Mouse (Mus musculus): ENCODE measurements around the gene C1s1. TPM values are rescaled to one million over a fixed set of nuclear protein-coding genes. Genes with fewer than 3 reads are reported as not detected.
A peak's percentile ranks its signal among the peaks of the same experiment; 100 is the strongest.
"Not testable (repeated sequence)": the region's sequence is repeated elsewhere in the genome, so short reads cannot be mapped to it uniquely, and the experiment has no call there.

The C1s1 gene
- polyA plus RNA-seq, 1 experiment from 2014 or later: 0.26 TPM

- H3K9me3 ChIP-seq (replicated peaks; ENCODE audit: control insufficient read depth, low read length): no peaks in the 10 kb centered on the region
- no peaks in the 10 kb centered on the region for H3K27me3 ChIP-seq (ENCODE audit: control insufficient read depth, insufficient read depth, low read length)
- no peak overlapping the region for H3K9ac ChIP-seq (ENCODE audit: low read depth, low read length)
- H3K4me1 ChIP-seq (ENCODE audit: control insufficient read depth, insufficient read depth, low read length): no peaks in the 10 kb centered on the region; the same call in 1 of the 2 replicates
- no peak overlapping the region for H3K27ac ChIP-seq (ENCODE audit: low read depth, low read length)
- H3K4me3 ChIP-seq (ENCODE audit: low read depth, low read length): no peak overlapping the region
- H3K4me2 ChIP-seq: no peak overlapping the region
- H3K36me3 ChIP-seq (ENCODE audit: control insufficient read depth, insufficient read depth, low read length): no peaks in the 10 kb centered on the region
- no peak for ATAC-seq (replicated peaks; ENCODE audit: insufficient number of reproducible peaks, low FRiP score, low TSS enrichment)
- WGBS (ENCODE audit: insufficient replicate concordance): 83% methylated on average over 4 of the region's 4 CpGs
These were observed 53.2 kb downstream of the C1s1 start for GRCm38 (mm10) chr6:124488952-124489351.

GRCm38 (mm10) chr6:124487509-124487908 is 54.6 kb downstream of the C1s1 start:
- Histone ChIP-seq H3K27me3 (ENCODE audit: control insufficient read depth, insufficient read depth, low read length) (no peaks in the 10 kb centered on the region), H3K27ac (ENCODE audit: low read depth, low read length) (no peak overlapping the region), H3K9ac (ENCODE audit: low read depth, low read length) (no peak overlapping the region), H3K4me1 (ENCODE audit: control insufficient read depth, insufficient read depth, low read length) (no peaks in the 10 kb centered on the region), H3K4me2 (no peak overlapping the region), H3K9me3 (replicated peaks; ENCODE audit: control insufficient read depth, low read length) (no peaks in the 10 kb centered on the region), H3K36me3 (ENCODE audit: control insufficient read depth, insufficient read depth, low read length) (no peaks in the 10 kb centered on the region), H3K4me3 (ENCODE audit: low read depth, low read length) (no peak overlapping the region)
- ATAC-seq (replicated peaks; ENCODE audit: insufficient number of reproducible peaks, low FRiP score, low TSS enrichment): no peak
- WGBS (ENCODE audit: insufficient replicate concordance): 47% methylated on average over 2 of the region's 2 CpGs

- ATAC-seq (replicated peaks; ENCODE audit: insufficient number of reproducible peaks, low FRiP score, low TSS enrichment): no peak
- H3K9ac ChIP-seq (ENCODE audit: low read depth, low read length): no peak overlapping the region
- peak overlapping the region; percentile 53 for H3K4me2 ChIP-seq
- H3K4me1 ChIP-seq (ENCODE audit: control insufficient read depth, insufficient read depth, low read length): no peaks in the 10 kb centered on the region
- 24% methylated on average over 21 of the region's 21 CpGs for WGBS (ENCODE audit: insufficient replicate concordance)
- H3K4me3 ChIP-seq (ENCODE audit: low read depth, low read length): peak overlapping the region; percentile 21; the same call in 1 of the 2 replicates
- no peaks in the 10 kb centered on the region for H3K27me3 ChIP-seq (ENCODE audit: control insufficient read depth, insufficient read depth, low read length)
- no peak overlapping the region for H3K27ac ChIP-seq (ENCODE audit: low read depth, low read length)
- no peaks in the 10 kb centered on the region for H3K9me3 ChIP-seq (replicated peaks; ENCODE audit: control insufficient read depth, low read length)
- no peaks in the 10 kb centered on the region for H3K36me3 ChIP-seq (ENCODE audit: control insufficient read depth, insufficient read depth, low read length)
These were observed 56.6 kb downstream of the C1s1 start for GRCm38 (mm10) chr6:124485414-124486144.

- H3K4me1 ChIP-seq (ENCODE audit: control insufficient read depth, insufficient read depth, low read length): no peaks in the 10 kb centered on the region
- no peaks in the 10 kb centered on the region for H3K9me3 ChIP-seq (replicated peaks; ENCODE audit: control insufficient read depth, low read length)
- no peak overlapping the region; the same call in 1 of the 2 replicates for H3K4me2 ChIP-seq
- H3K36me3 ChIP-seq (ENCODE audit: control insufficient read depth, insufficient read depth, low read length): no peaks in the 10 kb centered on the region
- H3K4me3 ChIP-seq (ENCODE audit: low read depth, low read length): no peak overlapping the region
- no peaks in the 10 kb centered on the region for H3K27me3 ChIP-seq (ENCODE audit: control insufficient read depth, insufficient read depth, low read length)
- WGBS (ENCODE audit: insufficient replicate concordance): 81% methylated on average over 7 of the region's 7 CpGs
- H3K9ac ChIP-seq (ENCODE audit: low read depth, low read length): no peak overlapping the region
- ATAC-seq (replicated peaks; ENCODE audit: insufficient number of reproducible peaks, low FRiP score, low TSS enrichment): no peak
- H3K27ac ChIP-seq (ENCODE audit: low read depth, low read length): no peak overlapping the region
These were observed 57.3 kb downstream of the C1s1 start for GRCm38 (mm10) chr6:124484851-124485250.

GRCm38 (mm10) chr6:124483831-124484230 is 58.3 kb downstream of the C1s1 start:
- WGBS (ENCODE audit: insufficient replicate concordance): 75% methylated on average over 3 of the region's 3 CpGs
- H3K9me3 ChIP-seq (replicated peaks; ENCODE audit: control insufficient read depth, low read length); H3K27me3 ChIP-seq (ENCODE audit: control insufficient read depth, insufficient read depth, low read length); H3K27ac ChIP-seq (ENCODE audit: low read depth, low read length); H3K4me3 ChIP-seq (ENCODE audit: low read depth, low read length); H3K9ac ChIP-seq (ENCODE audit: low read depth, low read length); H3K4me1 ChIP-seq (ENCODE audit: control insufficient read depth, insufficient read depth, low read length); H3K4me2 ChIP-seq; ATAC-seq (replicated peaks; ENCODE audit: insufficient number of reproducible peaks, low FRiP score, low TSS enrichment); H3K36me3 ChIP-seq (ENCODE audit: control insufficient read depth, insufficient read depth, low read length): not testable (repeated sequence)

GRCm38 (mm10) chr6:124481571-124481970 is 60.6 kb downstream of the C1s1 start:
- H3K4me1 ChIP-seq (ENCODE audit: control insufficient read depth, insufficient read depth, low read length): peaks cover 8% of the 10 kb centered on the region
- 19% methylated on average over 6 of the region's 6 CpGs for WGBS (ENCODE audit: insufficient replicate concordance)
- H3K27ac ChIP-seq (ENCODE audit: low read depth, low read length): no peak overlapping the region
- no peaks in the 10 kb centered on the region for H3K9me3 ChIP-seq (replicated peaks; ENCODE audit: control insufficient read depth, low read length)
- H3K9ac ChIP-seq (ENCODE audit: low read depth, low read length): no peak overlapping the region
- no peak overlapping the region for H3K4me2 ChIP-seq
- H3K27me3 ChIP-seq (ENCODE audit: control insufficient read depth, insufficient read depth, low read length): no peaks in the 10 kb centered on the region
- no peak overlapping the region for H3K4me3 ChIP-seq (ENCODE audit: low read depth, low read length)
- H3K36me3 ChIP-seq (ENCODE audit: control insufficient read depth, insufficient read depth, low read length): no peaks in the 10 kb centered on the region
- no peak; the same call in 1 of the 2 replicates for ATAC-seq (replicated peaks; ENCODE audit: insufficient number of reproducible peaks, low FRiP score, low TSS enrichment)

Other genes with a start within 250 kb of the C1s1 start
- not detected in 2 replicates for gene Cd163, start 237.7 kb downstream of the C1s1 start, polyA plus RNA-seq (2014; fragmentation: Nextera tagmentation; extraction: Ambion mirVana)
- 17.8 and 22.1 TPM in 2 replicates for gene Pex5, start 127.3 kb downstream of the C1s1 start, polyA plus RNA-seq (2014; fragmentation: Nextera tagmentation; extraction: Ambion mirVana)
- gene Clstn3, start 77.6 kb downstream of the C1s1 start, polyA plus RNA-seq (2014; fragmentation: Nextera tagmentation; extraction: Ambion mirVana): 1.6 and 1.8 TPM in 2 replicates
- gene C1rl, start 49.2 kb downstream of the C1s1 start, polyA plus RNA-seq (2014; fragmentation: Nextera tagmentation; extraction: Ambion mirVana): 0.16 and 0.35 TPM in 2 replicates
- gene C1ra, start 30.0 kb downstream of the C1s1 start, polyA plus RNA-seq (2014; fragmentation: Nextera tagmentation; extraction: Ambion mirVana): 0.09 and 0.21 TPM in 2 replicates
- gene C1rb, start 27.9 kb upstream of the C1s1 start, polyA plus RNA-seq (2014; fragmentation: Nextera tagmentation; extraction: Ambion mirVana): not detected in 2 replicates
- not detected in 2 replicates for gene C1s2, start 93.7 kb upstream of the C1s1 start, polyA plus RNA-seq (2014; fragmentation: Nextera tagmentation; extraction: Ambion mirVana)
- gene Lpcat3, start 120.7 kb upstream of the C1s1 start, polyA plus RNA-seq (2014; fragmentation: Nextera tagmentation; extraction: Ambion mirVana): 35.5 and 41.1 TPM in 2 replicates
- gene Emg1, start 169.8 kb upstream of the C1s1 start, polyA plus RNA-seq (2014; fragmentation: Nextera tagmentation; extraction: Ambion mirVana): 139 and 148 TPM in 2 replicates
- 335 and 336 TPM in 2 replicates for gene Phb2, start 170.0 kb upstream of the C1s1 start, polyA plus RNA-seq (2014; fragmentation: Nextera tagmentation; extraction: Ambion mirVana)
- gene Ptpn6, start 196.4 kb upstream of the C1s1 start, polyA plus RNA-seq (2014; fragmentation: Nextera tagmentation; extraction: Ambion mirVana): 4.8 and 6.9 TPM in 2 replicates
- gene Grcc10, start 199.0 kb upstream of the C1s1 start, polyA plus RNA-seq (2014; fragmentation: Nextera tagmentation; extraction: Ambion mirVana): 352 and 380 TPM in 2 replicates
- not detected in 2 replicates for gene Gm45234, start 213.7 kb upstream of the C1s1 start, polyA plus RNA-seq (2014; fragmentation: Nextera tagmentation; extraction: Ambion mirVana)
- gene Atn1, start 214.2 kb upstream of the C1s1 start, polyA plus RNA-seq (2014; fragmentation: Nextera tagmentation; extraction: Ambion mirVana): 7.4 and 9.5 TPM in 2 replicates
- 5.3 TPM in 2 replicates for gene Eno2, start 227.3 kb upstream of the C1s1 start, polyA plus RNA-seq (2014; fragmentation: Nextera tagmentation; extraction: Ambion mirVana)
- not detected in 2 replicates for gene Lrrc23, start 237.4 kb upstream of the C1s1 start, polyA plus RNA-seq (2014; fragmentation: Nextera tagmentation; extraction: Ambion mirVana)